Mouse (Mus musculus) NIH3T3 (cell line): Measurements from ENCODE around the gene Maff.

Experiments
- DNase-seq: peaks from one replicate; pipeline ENCODE4 v3.0.0-alpha.2; 2012; ENCODE audit warnings: low read depth

Gene Maff

GRCm38 (mm10) chr15:79346051-79346793, at the start of gene Maff:
TSS of gene Maff (plus strand) at chr15:79346621.
- DNase-seq: peak; percentile 65

DNA sequence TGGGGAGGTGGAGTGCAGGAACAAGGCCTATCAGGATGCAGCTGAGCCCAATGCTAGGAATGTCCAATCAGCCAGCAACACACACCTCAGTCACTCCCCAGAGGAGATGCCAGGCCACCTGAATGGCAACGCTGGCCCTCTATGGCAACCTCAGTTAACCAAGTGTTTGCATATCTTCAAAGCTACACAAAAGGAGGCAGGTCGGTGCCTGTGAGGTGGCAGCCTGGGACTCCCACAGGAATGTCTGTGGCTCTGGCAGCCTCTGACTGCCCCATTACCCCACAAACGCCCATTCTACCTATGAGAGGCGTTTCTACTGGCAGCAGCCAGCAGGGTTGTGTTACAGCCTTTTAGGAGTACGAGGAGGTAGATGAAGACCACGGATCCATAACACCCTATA, 47.9 kb upstream of the Maff start:
- no peak for DNase-seq

DNA sequence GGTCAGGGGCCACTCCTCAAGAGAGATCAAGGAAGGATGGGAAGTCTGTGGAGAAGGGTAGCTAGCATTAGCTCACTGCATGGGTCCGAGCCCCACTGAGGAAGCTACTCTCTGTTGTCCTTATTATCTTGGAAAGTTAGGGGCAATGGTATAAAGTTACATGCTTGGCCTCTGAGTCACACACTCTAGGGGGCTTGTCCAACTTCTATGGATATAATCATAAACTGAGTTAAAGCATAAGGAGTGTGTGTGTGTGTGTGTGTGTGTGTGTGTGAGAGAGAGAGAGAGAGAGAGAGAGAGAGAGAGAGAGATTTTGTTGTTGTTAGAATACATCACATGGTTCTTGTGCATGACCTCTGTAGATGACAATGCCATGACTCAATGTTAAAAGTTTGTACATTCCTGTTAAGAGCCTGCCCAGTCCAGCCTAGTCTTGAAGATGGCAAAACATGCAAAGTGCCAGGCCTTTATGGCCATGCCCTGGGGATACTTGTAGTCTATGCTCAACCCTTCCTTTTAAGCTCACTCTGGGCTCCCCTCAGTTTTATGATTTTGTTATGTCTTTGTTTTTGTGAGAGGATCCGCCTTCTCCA, 46.8 kb upstream of the Maff start:
- DNase-seq: peak; percentile 83

- DNase-seq: no peak
Measured at GRCm38 (mm10) chr15:79303725-79304124, 42.7 kb upstream of the Maff start.

- no peak for DNase-seq
Measured at GRCm38 (mm10) chr15:79304832-79305231, 41.6 kb upstream of the Maff start.

DNA sequence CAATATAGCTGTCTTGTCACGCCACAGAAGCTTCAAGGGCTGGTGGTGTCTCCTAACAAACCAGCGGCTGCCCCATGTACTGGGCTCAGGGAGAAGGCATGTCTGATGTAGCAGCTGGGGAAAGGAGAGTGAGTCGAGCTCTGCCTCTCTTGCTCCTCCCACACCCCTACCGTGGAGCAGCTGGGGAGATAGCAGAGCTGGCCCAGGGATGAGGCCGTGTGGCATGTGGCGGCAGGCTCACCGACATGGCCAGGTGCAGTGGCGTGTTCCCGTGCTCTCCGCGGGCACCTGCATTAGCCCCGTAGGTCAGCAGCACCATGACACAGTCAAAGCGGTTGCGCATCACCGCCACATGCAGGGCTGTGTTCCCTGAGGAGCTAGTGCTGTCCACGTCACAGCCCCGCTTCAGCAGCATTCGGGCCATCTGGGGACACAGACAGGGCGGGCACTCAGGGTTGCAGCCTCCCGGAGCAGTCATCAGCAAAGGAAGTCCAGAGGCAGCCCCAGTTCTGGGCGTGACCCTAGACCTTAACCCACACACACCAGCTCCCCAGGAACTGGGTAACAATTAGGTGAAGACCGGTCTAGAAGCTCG, 40.3 kb upstream of the Maff start:
- no peak for DNase-seq

DNA sequence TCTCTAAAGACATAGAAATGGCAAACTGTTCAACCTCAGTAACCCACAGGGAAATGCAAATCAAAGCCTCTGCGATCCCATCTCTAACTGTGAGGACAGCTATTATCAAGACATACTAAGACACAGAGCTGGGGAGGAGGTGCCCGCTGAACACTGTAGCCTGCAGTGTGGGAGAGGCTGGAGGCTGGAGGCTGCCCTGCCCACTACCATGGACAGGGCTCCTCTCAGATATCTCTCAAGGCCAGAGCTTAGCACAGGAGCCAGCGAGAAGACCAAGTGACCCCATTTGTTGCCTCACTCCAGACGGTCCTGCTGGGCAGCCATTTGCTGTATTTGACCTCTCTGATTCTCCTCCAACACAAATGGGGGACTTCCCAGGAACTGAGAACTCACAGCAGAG, 38.6 kb upstream of the Maff start:
- no peak for DNase-seq

DNA sequence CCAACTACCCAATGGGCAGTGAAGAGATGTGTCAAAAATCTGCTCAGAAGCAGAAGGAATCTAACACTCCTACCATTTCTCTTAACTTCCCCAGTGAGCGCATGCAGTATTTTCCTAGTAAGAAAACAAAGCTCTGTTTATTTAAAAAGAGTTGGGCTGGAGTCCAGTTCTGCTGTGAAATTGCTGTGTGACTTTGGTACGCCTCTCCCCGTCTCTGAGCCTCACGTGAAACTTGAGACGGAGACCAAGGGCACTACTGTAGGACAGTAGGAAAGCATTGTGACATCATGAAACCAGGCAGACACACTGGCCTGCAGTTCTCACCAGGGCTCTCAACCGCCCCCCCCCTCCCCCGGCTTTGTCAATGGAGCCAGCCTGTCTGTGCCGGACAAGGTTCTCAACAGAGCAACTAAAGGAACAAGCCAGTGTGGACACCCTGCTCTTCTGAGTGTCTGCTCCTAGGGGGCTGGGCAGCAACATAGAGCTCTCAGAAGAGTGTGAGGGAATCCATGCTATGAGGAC, 32.5 kb upstream of the Maff start:
- no peak for DNase-seq

DNA sequence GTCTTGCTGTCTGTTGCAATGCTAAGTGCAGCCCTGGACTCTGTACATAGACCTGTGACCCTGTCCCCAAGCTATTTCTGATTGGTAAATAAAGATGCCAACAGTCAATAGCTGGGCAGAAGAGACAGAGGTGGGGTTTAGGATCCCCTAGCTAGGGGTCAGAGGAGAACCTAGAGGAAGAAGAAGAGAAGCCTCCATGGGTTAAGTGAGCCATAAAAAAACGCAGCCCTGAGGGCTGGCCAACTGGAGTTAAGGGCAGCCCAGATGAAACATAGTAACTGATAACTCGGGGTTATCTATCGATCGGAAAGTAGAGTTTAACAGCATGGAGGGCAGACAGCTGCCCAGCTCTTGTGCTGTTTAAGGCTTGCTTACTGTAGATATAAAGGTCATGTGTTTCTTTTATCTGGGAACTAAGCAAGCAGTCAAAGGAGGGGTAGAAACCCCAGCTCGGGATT, 24.7 kb upstream of the Maff start:
- DNase-seq: no peak

DNA sequence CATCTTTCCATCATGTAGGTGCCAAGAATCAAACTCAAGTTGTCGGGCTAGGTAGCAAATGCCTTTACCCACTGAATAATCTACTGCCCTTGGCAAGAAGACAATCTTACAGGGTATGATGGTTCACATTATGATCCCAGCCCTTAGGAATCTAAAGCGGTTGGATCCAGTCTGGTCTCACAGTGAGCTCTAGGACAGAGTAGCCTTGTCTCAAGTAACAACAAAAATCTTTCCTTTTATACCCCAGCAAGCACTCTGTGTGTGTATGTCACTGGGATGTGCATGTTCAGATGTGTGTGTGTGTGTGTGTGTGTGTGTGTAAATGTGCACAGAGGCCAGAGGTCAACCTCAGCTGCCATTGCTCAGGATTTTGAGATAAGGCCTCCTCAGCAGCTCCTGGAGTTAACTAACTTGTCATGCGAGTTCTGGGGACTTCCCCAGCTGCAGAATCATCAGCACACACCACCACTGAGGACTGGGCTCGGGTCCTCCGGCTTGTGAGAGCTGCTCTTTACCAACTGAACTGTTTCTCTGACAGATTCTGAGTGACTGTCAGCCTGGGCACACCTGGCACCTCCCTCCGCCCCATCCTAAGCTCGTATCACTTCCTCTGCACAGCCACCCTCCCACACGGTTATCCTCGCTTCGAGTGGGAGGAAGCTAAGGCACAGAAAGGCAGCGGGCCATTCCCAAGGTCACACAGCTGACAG, 24.0 kb upstream of the Maff start:
- DNase-seq: peak; percentile 60

DNA sequence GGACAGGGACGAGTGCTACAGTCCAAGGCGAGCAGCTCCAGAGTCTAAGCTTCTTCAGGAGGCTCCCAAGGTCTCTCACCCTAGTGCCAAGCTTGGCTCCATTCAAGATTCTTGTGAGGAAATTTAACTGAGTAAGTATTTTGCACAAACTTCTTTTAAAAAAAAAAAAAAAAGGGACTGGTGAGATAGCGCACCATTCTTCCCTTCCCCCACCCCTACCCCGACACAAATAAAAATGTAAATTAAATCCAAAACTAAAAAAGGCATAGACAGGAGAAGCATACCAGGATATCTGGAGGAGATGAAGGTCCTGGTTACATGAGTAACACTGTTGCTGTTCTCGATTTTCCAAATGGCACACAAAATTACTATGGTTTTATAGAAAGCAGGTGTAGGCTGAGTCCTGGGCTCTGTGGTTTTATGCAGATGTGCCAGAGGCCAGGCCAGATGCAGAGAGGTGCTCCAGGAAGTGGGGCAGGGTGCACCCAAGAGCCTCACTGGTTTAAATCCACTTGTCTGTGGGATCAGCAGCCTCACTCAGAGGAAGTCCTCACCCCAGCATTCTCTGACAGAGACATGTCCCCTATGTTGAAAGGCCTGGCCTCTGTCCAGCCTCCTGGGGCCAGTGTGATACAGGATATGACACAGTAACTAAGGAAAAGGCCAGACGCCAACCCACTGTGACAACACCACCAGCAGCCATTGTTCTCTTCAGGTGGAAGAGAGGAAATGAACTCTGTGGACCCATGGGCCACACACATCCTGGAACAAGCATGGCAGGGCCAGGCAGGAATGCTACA, 23.2 kb upstream of the Maff start:
- peak; percentile 46 for DNase-seq

GRCm38 (mm10) chr15:79323791-79324155, 22.6 kb upstream of the Maff start:
- DNase-seq: no peak

DNA sequence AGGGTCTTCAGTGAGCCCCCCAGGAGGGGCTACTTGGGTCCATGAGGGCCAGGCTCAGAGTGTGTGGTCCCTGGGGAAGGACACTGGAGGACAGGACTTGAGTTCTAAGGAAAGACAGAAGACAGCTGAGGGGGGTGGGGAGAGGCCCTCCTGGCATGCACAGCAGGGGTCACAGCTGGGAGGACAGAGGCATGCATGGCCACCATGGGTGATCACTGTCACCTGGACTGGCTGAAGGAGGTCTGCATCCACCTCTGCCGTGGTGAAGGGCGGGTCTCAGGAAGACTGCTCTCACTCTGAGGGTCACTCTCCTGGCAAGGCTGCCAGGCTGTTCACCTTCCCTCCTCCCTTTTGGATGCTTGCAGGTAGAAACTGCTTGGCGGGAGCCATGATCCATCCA, 22.0 kb upstream of the Maff start:
- DNase-seq: no peak

DNA sequence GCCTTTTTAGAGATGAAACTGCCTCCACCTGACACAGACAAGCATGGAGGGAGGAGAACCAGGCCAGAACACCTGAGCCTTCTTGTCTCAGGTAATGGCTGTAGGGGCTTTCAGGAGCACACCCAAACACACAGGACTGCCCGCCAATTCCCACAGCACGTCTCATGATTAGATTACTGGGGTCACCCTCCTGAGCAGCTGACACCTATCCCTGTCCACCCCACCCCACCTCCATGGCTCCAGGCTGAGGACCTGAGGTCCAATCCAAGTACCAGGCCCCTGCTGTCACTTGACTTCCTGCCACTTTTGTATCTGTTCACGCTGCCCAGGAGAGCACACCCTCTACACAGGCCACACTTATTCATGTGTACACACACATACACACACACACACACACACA, 20.7 kb upstream of the Maff start:
- no peak for DNase-seq

DNA sequence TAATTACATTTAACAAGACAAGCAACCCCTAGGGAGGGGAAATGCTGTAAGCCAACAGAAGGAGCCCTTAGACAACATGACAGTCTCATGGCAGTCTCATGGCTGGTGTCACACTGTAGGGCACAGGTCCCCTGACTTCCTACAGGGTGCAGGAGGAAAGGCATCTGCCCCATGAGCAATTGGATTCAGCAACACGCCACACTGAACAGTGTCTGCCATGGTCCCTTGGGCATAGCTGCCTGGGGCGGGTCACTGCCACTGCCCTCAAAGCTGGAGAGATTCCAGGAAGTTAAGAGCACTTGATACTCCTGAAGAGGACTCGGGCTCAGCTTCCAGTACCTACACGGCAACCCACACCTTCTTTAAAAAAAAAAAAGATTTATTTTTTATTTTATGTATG, 20.2 kb upstream of the Maff start:
- no peak for DNase-seq

GRCm38 (mm10) chr15:79326971-79327961, 19.2 kb upstream of the Maff start:
- DNase-seq: peak; percentile 69

DNA sequence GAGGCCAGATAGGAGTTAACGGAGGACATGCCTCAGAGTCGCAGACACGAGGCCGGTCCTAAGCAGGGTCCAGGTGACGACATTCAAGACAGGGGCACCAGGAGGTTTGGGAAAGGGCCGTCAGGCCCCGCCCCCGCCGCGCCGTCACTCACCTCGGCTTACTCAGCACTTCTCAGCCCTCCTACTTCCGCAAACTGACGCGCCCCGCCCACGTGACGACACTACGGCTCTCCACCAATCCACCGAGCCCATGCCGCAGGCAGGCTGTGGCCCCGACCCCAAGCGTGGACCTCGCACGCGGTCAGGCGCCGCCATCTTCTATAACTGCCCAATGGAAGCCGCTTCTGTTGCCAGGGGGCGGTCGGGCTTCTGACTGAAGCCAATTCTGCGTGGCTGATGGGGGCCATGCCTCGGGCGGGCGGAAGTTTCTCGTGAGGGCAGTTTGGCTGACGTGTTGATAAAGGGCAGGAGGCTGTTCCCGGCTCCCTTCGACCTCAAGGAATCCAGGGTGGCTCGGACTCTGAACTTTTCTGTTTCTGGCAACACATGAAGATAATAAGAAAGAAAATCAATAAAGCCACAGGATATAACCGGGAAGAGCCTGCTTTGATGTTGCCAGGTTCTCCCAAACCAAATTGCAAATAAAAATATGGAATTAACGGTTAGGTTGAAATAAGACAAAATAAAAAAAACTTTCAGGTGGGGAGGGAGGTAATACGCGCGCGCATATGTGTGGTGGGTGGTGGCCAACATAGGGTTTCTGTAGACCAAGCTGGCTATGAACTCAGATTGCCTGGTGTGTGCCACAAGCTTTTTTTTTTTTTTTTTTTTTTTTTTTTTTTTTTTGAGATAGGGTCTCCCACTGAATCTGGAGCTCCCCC, 18.1 kb upstream of the Maff start, which contains the start of gene Pla2g6:
Pla2g6 (minus strand) TSS at position 333 of the 881 bp plus-strand sequence.
- peak; percentile 100 for DNase-seq

DNA sequence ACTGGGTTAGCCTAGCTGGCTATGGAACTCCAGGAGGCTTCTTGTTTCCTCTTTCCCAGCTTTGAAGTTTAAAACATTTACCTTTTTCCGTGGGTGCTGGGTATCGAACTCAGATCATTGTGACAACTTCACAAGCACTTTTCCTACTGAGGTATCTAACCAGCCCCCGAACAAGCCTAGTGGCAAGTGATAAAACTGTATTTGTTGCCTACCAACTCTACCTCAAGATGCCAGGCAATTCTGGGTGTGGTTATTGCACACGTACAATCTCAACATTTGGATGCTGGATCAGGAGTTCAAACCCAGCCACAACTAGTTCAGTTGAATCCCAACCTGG, 17.5 kb upstream of the Maff start:
- no peak for DNase-seq

DNA sequence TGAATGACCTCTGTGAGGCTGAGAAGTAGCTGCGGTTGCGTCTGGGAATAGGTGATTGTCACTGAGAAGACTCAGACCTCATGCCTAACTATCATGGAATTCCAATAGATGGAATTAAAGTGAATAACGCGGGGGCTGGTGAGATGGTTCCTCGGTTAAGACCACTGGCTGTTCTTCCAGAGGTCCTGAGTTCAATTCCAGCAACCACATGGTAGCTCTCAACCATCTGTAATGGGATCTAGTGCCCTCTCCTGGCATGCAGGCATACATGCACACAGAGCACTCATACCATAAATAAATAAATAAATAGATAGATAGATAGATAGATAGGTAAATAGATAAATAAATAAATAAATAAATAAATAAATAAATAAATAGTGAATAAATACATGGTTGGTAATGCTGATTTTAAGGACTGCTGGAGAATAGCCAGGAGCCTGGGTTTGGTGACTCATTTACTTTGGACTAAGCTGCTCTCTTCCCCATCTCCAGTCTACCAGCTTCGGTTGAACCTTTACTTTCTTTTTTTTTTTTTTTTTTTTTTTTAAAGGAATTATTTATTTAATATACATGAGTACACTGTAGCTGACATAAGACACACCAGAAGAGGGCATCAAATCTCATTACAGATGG, 17.0 kb upstream of the Maff start:
- peak; percentile 38 for DNase-seq
